Mouse (Mus musculus) forebrain, embryonic 14.5 days (tissue): ENCODE results near the gene Cdkn3. TPM values are rescaled to one million over a fixed set of nuclear protein-coding genes. Genes with fewer than 3 reads are reported as not detected.

Experiments used
- ATAC-seq: fragments of 200-750 bp; cut with Nextera tagmentation; 2 replicates; pipeline ENCODE4 v1.8.0; 2017; ENCODE audit warnings: mild to moderate bottlenecking, moderate library complexity
- DNase-seq: peaks from one replicate; pipeline ENCODE4 v3.0.0-alpha.2; 2015; ENCODE audit warnings: low spot score
- H3K27ac ChIP-seq: fragments of 300-500 bp; sonication (generic); 2 replicates; pipeline ENCODE4 v1.5.1; 2014; ENCODE audit warnings: low read depth, mild to moderate bottlenecking, control low read depth, low read length, moderate library complexity
- H3K27me3 ChIP-seq: fragments of 300-500 bp; sonication (generic); replicated peaks from 2 replicates; pipeline ENCODE4 v1.6.1; 2014; ENCODE audit warnings: low read length, control low read depth, mixed read lengths; ENCODE audit not compliant: control insufficient read depth, insufficient read depth
- H3K36me3 ChIP-seq: fragments of 300-500 bp; sonication (generic); 2 replicates; pipeline ENCODE4 v1.6.1; 2014; ENCODE audit warnings: low read length, control low read depth; ENCODE audit not compliant: control insufficient read depth, insufficient read depth
- H3K4me1 ChIP-seq: fragments of 300-500 bp; sonication (generic); 2 replicates; pipeline ENCODE4 v1.6.1; 2014; ENCODE audit warnings: antibody characterized with exemption, low read length, control low read depth; ENCODE audit not compliant: control insufficient read depth, insufficient read depth
- H3K4me2 ChIP-seq: fragments of 300-500 bp; sonication (generic); 2 replicates; pipeline ENCODE4 v1.6.1; 2014; ENCODE audit warnings: mild to moderate bottlenecking, control low read depth, low read length
- H3K4me3 ChIP-seq: fragments of 300-500 bp; sonication (generic); 2 replicates; pipeline ENCODE4 v1.5.1; 2014; ENCODE audit warnings: low read depth, low read length, control low read depth
- H3K9ac ChIP-seq: fragments of 300-500 bp; sonication (generic); 2 replicates; pipeline ENCODE4 v1.6.1; 2014; ENCODE audit warnings: mild to moderate bottlenecking, low read length, control low read depth, moderate library complexity
- H3K9me3 ChIP-seq: fragments of 300-500 bp; sonication (generic); replicated peaks from 2 replicates; pipeline ENCODE4 v1.6.1; 2016; ENCODE audit warnings: low read length, control low read depth, mixed read lengths; ENCODE audit not compliant: control insufficient read depth
- WGBS: fragments of 180-500 bp; shearing (Covaris S2); extraction: QIAGEN DNeasy Blood & Tissue Kit; methylation state at CpG from one replicate; pipeline ENCODE4 v1.1.7; 2014; 5-methylcytosine and 5-hydroxymethylcytosine counted together
- polyA plus RNA-seq: library from polyadenylated mRNA; unstranded; fragments of >200 nt; fragmentation: Nextera tagmentation; extraction: Ambion mirVana; gene quantifications from 2 replicates; pipeline ENCODE4 v1.2.1, GENCODE M21; 2014

Gene Cdkn3
- polyA plus RNA-seq, 1 experiment from 2014 or later: 29.0 TPM

DNA sequence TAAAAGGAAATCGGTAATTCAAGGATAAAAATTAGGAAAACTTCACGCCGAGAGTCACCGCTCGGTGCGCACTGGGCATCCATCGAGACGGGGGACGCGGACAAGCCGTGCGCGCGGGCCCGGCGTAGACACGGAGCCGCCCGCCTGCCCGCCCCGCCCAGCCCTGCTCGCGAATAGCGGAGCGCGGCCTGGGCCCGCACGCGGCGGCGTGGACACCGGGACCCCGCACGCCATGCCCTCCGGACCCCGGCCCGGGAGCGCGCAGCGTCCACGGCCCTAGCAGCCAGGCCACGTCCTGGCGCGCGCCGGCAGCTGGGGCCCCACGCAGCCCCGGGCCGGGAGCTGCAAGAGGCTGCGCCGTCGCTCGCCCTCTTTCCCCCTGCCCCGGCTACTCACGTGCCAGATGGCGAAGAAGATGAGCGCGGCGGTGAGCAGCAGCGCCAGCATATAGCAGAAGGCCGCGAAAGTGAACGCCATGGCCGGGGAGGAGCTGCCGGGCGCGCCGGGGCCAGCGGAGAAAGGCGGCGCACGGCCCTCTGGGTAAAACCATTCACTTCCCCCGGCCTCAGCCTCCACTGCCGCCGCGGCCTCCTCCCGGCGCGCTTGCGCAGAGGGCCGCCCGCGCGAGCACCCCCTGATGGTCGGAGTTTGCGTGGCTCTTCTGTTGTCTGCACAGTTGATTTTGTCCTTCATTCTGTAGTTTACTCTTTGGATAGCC, 27.6 kb downstream of the Cdkn3 start, which contains the start of gene Cnih1:
Cnih1 (minus strand) TSS at position 625 of the 718 bp plus-strand sequence.
- WGBS: under 1% methylated on average over 74 of the region's 86 CpGs
- H3K9me3 ChIP-seq: no peaks in the 10 kb centered on the region
- H3K9ac ChIP-seq: peak within 1 kb of the TSS; percentile 98
- H3K4me3 ChIP-seq: peak within 1 kb of the TSS; percentile 94
- H3K4me2 ChIP-seq: peak within 1 kb of the TSS; percentile 68
- peak; percentile 94 for DNase-seq
- no peaks in the 10 kb centered on the region for H3K27me3 ChIP-seq
- H3K4me1 ChIP-seq: peaks cover 12% of the 10 kb centered on the region; the same call in 1 of the 2 replicates
- peaks cover 9% of the 10 kb centered on the region for H3K36me3 ChIP-seq
- peak; percentile 96 for ATAC-seq
- peak within 1 kb of the TSS; percentile 98 for H3K27ac ChIP-seq

GRCm38 (mm10) chr14:46788505-46788901, 28.2 kb downstream of the Cdkn3 start:
- DNase-seq (no peak), ATAC-seq (0 out of 2 replicates have a peak, but pooled peaks have one; percentile 1)
- H3K4me2 ChIP-seq: no peak overlapping the region; the same call in 1 of the 2 replicates
- no peaks in the 10 kb centered on the region for H3K9me3 ChIP-seq
- H3K27ac ChIP-seq: no peak overlapping the region
- H3K27me3 ChIP-seq: no peaks in the 10 kb centered on the region
- peaks cover 12% of the 10 kb centered on the region; the same call in 1 of the 2 replicates for H3K4me1 ChIP-seq
- H3K4me3 ChIP-seq: peak overlapping the region; percentile 94; the same call in 1 of the 2 replicates
- H3K36me3 ChIP-seq: peaks cover 3% of the 10 kb centered on the region
- WGBS: 28% methylated on average over 8 of the region's 8 CpGs
- no peak overlapping the region for H3K9ac ChIP-seq

- Histone ChIP-seq H3K27me3 (no peaks in the 10 kb centered on the region), H3K36me3 (no peaks in the 10 kb centered on the region), H3K4me3 (no peak overlapping the region), H3K27ac (no peak overlapping the region), H3K9me3 (no peaks in the 10 kb centered on the region), H3K4me2 (no peak overlapping the region), H3K4me1 (peaks cover 12% of the 10 kb centered on the region; the same call in 1 of the 2 replicates), H3K9ac (no peak overlapping the region)
- no peak for DNase-seq
- ATAC-seq: no peak
- 76% methylated on average over 4 of the region's 4 CpGs for WGBS
Measured at GRCm38 (mm10) chr14:46790303-46790702, 30.0 kb downstream of the Cdkn3 start.

- H3K9ac ChIP-seq: no peak overlapping the region
- no peaks in the 10 kb centered on the region for H3K36me3 ChIP-seq
- 93% methylated on average over 6 of the region's 6 CpGs for WGBS
- no peak overlapping the region for H3K4me3 ChIP-seq
- no peaks in the 10 kb centered on the region for H3K9me3 ChIP-seq
- peaks cover 12% of the 10 kb centered on the region; the same call in 1 of the 2 replicates for H3K4me1 ChIP-seq
- no peak overlapping the region for H3K4me2 ChIP-seq
- no peaks in the 10 kb centered on the region for H3K27me3 ChIP-seq
- H3K27ac ChIP-seq: no peak overlapping the region
- DNase-seq (no peak), ATAC-seq (no peak)
Measured at GRCm38 (mm10) chr14:46790723-46791122, 30.4 kb downstream of the Cdkn3 start.

GRCm38 (mm10) chr14:46794157-46794556, 33.8 kb downstream of the Cdkn3 start:
- 86% methylated on average over 5 of the region's 5 CpGs for WGBS
- H3K4me2 ChIP-seq: no peak overlapping the region
- H3K9me3 ChIP-seq: no peaks in the 10 kb centered on the region

GRCm38 (mm10) chr14:46800684-46801345, 40.5 kb downstream of the Cdkn3 start:
- Histone ChIP-seq H3K9me3 (no peaks in the 10 kb centered on the region), H3K4me3 (no peak overlapping the region), H3K9ac (no peak overlapping the region), H3K27me3 (no peaks in the 10 kb centered on the region), H3K4me2 (no peak overlapping the region), H3K27ac (no peak overlapping the region), H3K36me3 (no peaks in the 10 kb centered on the region), H3K4me1 (no peaks in the 10 kb centered on the region)
- no peak for DNase-seq
- 93% methylated on average over 3 of the region's 3 CpGs for WGBS
- ATAC-seq: no peak

More at GRCm38 (mm10) chr14:46794157-46794556, 33.8 kb downstream of the Cdkn3 start:
- no peaks in the 10 kb centered on the region for H3K4me1 ChIP-seq
- ATAC-seq (no peak), DNase-seq (no peak)
- H3K27me3 ChIP-seq: no peaks in the 10 kb centered on the region
- no peaks in the 10 kb centered on the region for H3K36me3 ChIP-seq
- H3K27ac ChIP-seq: no peak overlapping the region
- H3K4me3 ChIP-seq: no peak overlapping the region
- no peak overlapping the region for H3K9ac ChIP-seq

- H3K4me2 ChIP-seq: no peak overlapping the region
- H3K27ac ChIP-seq: no peak overlapping the region
- WGBS: 91% methylated on average over 4 of the region's 4 CpGs
- DNase-seq (no peak), ATAC-seq (no peak)
- no peak overlapping the region for H3K9ac ChIP-seq
- no peaks in the 10 kb centered on the region for H3K4me1 ChIP-seq
- no peaks in the 10 kb centered on the region for H3K27me3 ChIP-seq
- no peaks in the 10 kb centered on the region for H3K36me3 ChIP-seq
- no peaks in the 10 kb centered on the region for H3K9me3 ChIP-seq
- no peak overlapping the region for H3K4me3 ChIP-seq
Measured at GRCm38 (mm10) chr14:46803259-46803658, 42.9 kb downstream of the Cdkn3 start.

- Histone ChIP-seq H3K27ac (no peak overlapping the region), H3K9ac (no peak overlapping the region), H3K4me3 (no peak overlapping the region), H3K27me3 (no peaks in the 10 kb centered on the region), H3K4me2 (no peak overlapping the region), H3K36me3 (peaks cover 1% of the 10 kb centered on the region; the same call in 1 of the 2 replicates), H3K9me3 (no peaks in the 10 kb centered on the region), H3K4me1 (no peaks in the 10 kb centered on the region)
- 95% methylated on average over 1 of the region's 1 CpGs for WGBS
- DNase-seq (no peak), ATAC-seq (no peak)
Measured at GRCm38 (mm10) chr14:46803791-46804190, 43.5 kb downstream of the Cdkn3 start.

DNA sequence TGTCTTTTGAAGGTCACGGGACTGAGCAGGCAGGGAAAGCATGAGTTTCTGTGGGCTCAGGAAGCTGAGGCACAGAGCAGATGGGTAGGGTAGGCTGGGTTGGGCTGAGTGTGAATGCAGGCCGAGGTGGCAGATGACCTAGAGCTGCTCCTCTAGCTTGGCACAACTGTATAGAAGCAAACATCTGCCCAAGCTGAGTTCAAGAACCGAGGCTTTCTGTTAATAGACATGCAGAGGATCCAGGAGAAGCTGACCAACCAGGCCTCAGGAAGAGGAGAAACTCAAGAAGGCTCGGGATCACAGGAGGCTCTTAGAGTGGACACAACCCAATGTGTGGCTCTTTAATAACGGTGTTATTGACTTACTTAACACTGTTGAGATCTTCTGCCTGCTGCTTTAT, 45.8 kb downstream of the Cdkn3 start:
- Histone ChIP-seq H3K27ac (no peak overlapping the region), H3K4me2 (no peak overlapping the region), H3K9me3 (no peaks in the 10 kb centered on the region), H3K27me3 (no peaks in the 10 kb centered on the region), H3K4me1 (no peaks in the 10 kb centered on the region), H3K4me3 (no peak overlapping the region), H3K9ac (no peak overlapping the region), H3K36me3 (peaks cover 20% of the 10 kb centered on the region)
- no peak for ATAC-seq
- DNase-seq: no peak
- WGBS: 86% methylated on average over 5 of the region's 5 CpGs
